Mouse (Mus musculus) forebrain, embryonic 13.5 days (tissue): Measurements from ENCODE around the gene Supt6. TPM values are rescaled to one million over a fixed set of nuclear protein-coding genes. Genes with fewer than 3 reads are reported as not detected.

Experiments used
- ATAC-seq: fragments of 200-750 bp; cut with Nextera tagmentation; 2 replicates; pipeline ENCODE4 v1.8.0; 2017
- H3K27ac ChIP-seq: fragments of 300-500 bp; sonication (generic); 2 replicates; pipeline ENCODE4 v1.5.1; 2015; ENCODE audit warnings: inconsistent platforms, mild to moderate bottlenecking, moderate library complexity
- H3K27me3 ChIP-seq: fragments of 300-500 bp; sonication (generic); 2 replicates; pipeline ENCODE4 v1.6.1; 2015; ENCODE audit warnings: mild to moderate bottlenecking, inconsistent platforms
- H3K36me3 ChIP-seq: fragments of 300-500 bp; sonication (generic); 2 replicates; pipeline ENCODE4 v1.6.1; 2015; ENCODE audit warnings: mild to moderate bottlenecking, inconsistent platforms; ENCODE audit not compliant: poor library complexity, severe bottlenecking
- H3K4me1 ChIP-seq: fragments of 300-500 bp; sonication (generic); 2 replicates; pipeline ENCODE4 v1.6.1; 2015; ENCODE audit warnings: inconsistent platforms
- H3K4me2 ChIP-seq: fragments of 300-500 bp; sonication (generic); 2 replicates; pipeline ENCODE4 v1.6.1; 2015; ENCODE audit warnings: inconsistent platforms, mild to moderate bottlenecking, moderate library complexity
- H3K4me3 ChIP-seq: fragments of 300-500 bp; sonication (generic); 2 replicates; pipeline ENCODE4 v1.5.1; 2015; ENCODE audit warnings: mild to moderate bottlenecking, inconsistent platforms
- H3K9ac ChIP-seq: fragments of 300-500 bp; sonication (generic); 2 replicates; pipeline ENCODE4 v1.6.1; 2015; ENCODE audit warnings: mild to moderate bottlenecking, inconsistent platforms
- H3K9me3 ChIP-seq: fragments of 300-500 bp; sonication (generic); replicated peaks from 2 replicates; pipeline ENCODE4 v1.6.1; 2016; ENCODE audit warnings: inconsistent platforms
- WGBS: fragments of 180-500 bp; shearing (Covaris S2); methylation state at CpG from one replicate; pipeline ENCODE4 v1.1.7; 2015; 5-methylcytosine and 5-hydroxymethylcytosine counted together
- polyA plus RNA-seq: library from polyadenylated mRNA; unstranded; fragments of >200 nt; fragmentation: Nextera tagmentation; extraction: Ambion mirVana; gene quantifications from 2 replicates; pipeline ENCODE4 v1.2.1, GENCODE M21; 2015

The Supt6 gene
- polyA plus RNA-seq, 1 experiment from 2014 or later, result 24.9 TPM

GRCm38 (mm10) chr11:78178859-78179437 lies 66.8 kb downstream of the Supt6 start:
- under 1% methylated on average over 29 of the region's 29 CpGs for WGBS
- Histone ChIP-seq H3K9ac (peak overlapping the region; percentile 74), H3K27me3 (no peaks in the 10 kb centered on the region), H3K4me1 (peaks cover 65% of the 10 kb centered on the region), H3K4me3 (peak overlapping the region; percentile 61), H3K4me2 (peak overlapping the region; percentile 86), H3K9me3 (no peaks in the 10 kb centered on the region), H3K36me3 (peaks cover 32% of the 10 kb centered on the region), H3K27ac (peak overlapping the region; percentile 93)
- ATAC-seq, result peak; percentile 1; the same call in 1 of the 2 replicates

- H3K27ac ChIP-seq, result peak overlapping the region; percentile 93
- no peaks in the 10 kb centered on the region for H3K27me3 ChIP-seq
- WGBS, result under 1% methylated on average over 69 of the region's 84 CpGs
- H3K9ac ChIP-seq, result peak overlapping the region; percentile 74
- H3K4me1 ChIP-seq, result peaks cover 63% of the 10 kb centered on the region
- peak; percentile 89 for ATAC-seq
- H3K4me2 ChIP-seq, result peak overlapping the region; percentile 86
- H3K4me3 ChIP-seq, result peak overlapping the region; percentile 61
- no peaks in the 10 kb centered on the region for H3K9me3 ChIP-seq
- peaks cover 32% of the 10 kb centered on the region for H3K36me3 ChIP-seq
These were observed 67.6 kb downstream of the Supt6 start for GRCm38 (mm10) chr11:78177903-78178858.

GRCm38 (mm10) chr11:78177437-78177836 lies 68.3 kb downstream of the Supt6 start:
- Histone ChIP-seq H3K4me1 (peaks cover 61% of the 10 kb centered on the region), H3K4me2 (peak overlapping the region; percentile 86), H3K9ac (peak overlapping the region; percentile 74), H3K36me3 (peaks cover 32% of the 10 kb centered on the region), H3K4me3 (peak overlapping the region; percentile 61), H3K27ac (peak overlapping the region; percentile 93; the same call in 1 of the 2 replicates), H3K9me3 (no peaks in the 10 kb centered on the region), H3K27me3 (no peaks in the 10 kb centered on the region)
- ATAC-seq, result 0 out of 2 replicates have a peak, but pooled peaks have one; percentile 1
- 2% methylated on average over 10 of the region's 10 CpGs for WGBS

- Histone ChIP-seq H3K9me3 (no peaks in the 10 kb centered on the region), H3K4me3 (peak overlapping the region; percentile 61), H3K4me1 (peaks cover 56% of the 10 kb centered on the region), H3K9ac (peak overlapping the region; percentile 74), H3K4me2 (peak overlapping the region; percentile 86), H3K27ac (no peak overlapping the region), H3K27me3 (no peaks in the 10 kb centered on the region), H3K36me3 (peaks cover 28% of the 10 kb centered on the region)
- ATAC-seq, result no peak
- under 1% methylated on average over 23 of the region's 23 CpGs for WGBS
These were observed 68.9 kb downstream of the Supt6 start for GRCm38 (mm10) chr11:78176905-78177331.

- WGBS, result under 1% methylated on average over 32 of the region's 32 CpGs
- peaks cover 51% of the 10 kb centered on the region for H3K4me1 ChIP-seq
These were observed 69.4 kb downstream of the Supt6 start, which contains the start of the genes Nek8 and Tlcd1 for GRCm38 (mm10) chr11:78176402-78176862. Gene Nek8 (minus strand): TSS chr11:78176675. Gene Tlcd1 (plus strand): TSS chr11:78176711.

GRCm38 (mm10) chr11:78175771-78176401 lies 69.9 kb downstream of the Supt6 start:
- ATAC-seq, result no peak

More at GRCm38 (mm10) chr11:78176402-78176862, 69.4 kb downstream of the Supt6 start, which contains the start of the genes Nek8 and Tlcd1:
- H3K27me3 ChIP-seq, result no peaks in the 10 kb centered on the region
- H3K9ac ChIP-seq, result peak within 1 kb of the TSS; percentile 74
- peak within 1 kb of the TSS; percentile 93 for H3K27ac ChIP-seq
- peaks cover 24% of the 10 kb centered on the region for H3K36me3 ChIP-seq
- peak; percentile 69 for ATAC-seq
- H3K9me3 ChIP-seq, result no peaks in the 10 kb centered on the region
- peak within 1 kb of the TSS; percentile 61 for H3K4me3 ChIP-seq
- peak within 1 kb of the TSS; percentile 86 for H3K4me2 ChIP-seq

GRCm38 (mm10) chr11:78174506-78174905 lies 71.3 kb downstream of the Supt6 start:
- no peaks in the 10 kb centered on the region for H3K9me3 ChIP-seq
- H3K27me3 ChIP-seq, result no peaks in the 10 kb centered on the region
- WGBS, result 90% methylated on average over 3 of the region's 3 CpGs
- ATAC-seq, result no peak
- no peak overlapping the region for H3K27ac ChIP-seq
- no peak overlapping the region for H3K4me3 ChIP-seq
- no peak overlapping the region for H3K4me2 ChIP-seq
- H3K4me1 ChIP-seq, result peaks cover 34% of the 10 kb centered on the region
- peaks cover 4% of the 10 kb centered on the region for H3K36me3 ChIP-seq
- no peak overlapping the region for H3K9ac ChIP-seq

More at GRCm38 (mm10) chr11:78175771-78176401, 69.9 kb downstream of the Supt6 start:
- Histone ChIP-seq H3K9ac (peak overlapping the region; percentile 74; the same call in 1 of the 2 replicates), H3K4me3 (peak overlapping the region; percentile 61), H3K36me3 (peaks cover 18% of the 10 kb centered on the region), H3K9me3 (no peaks in the 10 kb centered on the region), H3K4me2 (peak overlapping the region; percentile 86), H3K4me1 (peaks cover 47% of the 10 kb centered on the region), H3K27ac (peak overlapping the region; percentile 61), H3K27me3 (no peaks in the 10 kb centered on the region)
- 5% methylated on average over 9 of the region's 10 CpGs for WGBS

GRCm38 (mm10) chr11:78172748-78173383 lies 72.9 kb downstream of the Supt6 start:
- no peaks in the 10 kb centered on the region for H3K36me3 ChIP-seq
- H3K4me3 ChIP-seq, result no peak overlapping the region
- peaks cover 18% of the 10 kb centered on the region for H3K4me1 ChIP-seq
- 0 out of 2 replicates have a peak overlapping the region, but pooled peaks have one; percentile 4 for H3K9ac ChIP-seq
- no peaks in the 10 kb centered on the region for H3K9me3 ChIP-seq
- WGBS, result 87% methylated on average over 19 of the region's 19 CpGs
- ATAC-seq, result no peak
- H3K27ac ChIP-seq, result no peak overlapping the region
- H3K27me3 ChIP-seq, result no peaks in the 10 kb centered on the region
- no peak overlapping the region for H3K4me2 ChIP-seq

GRCm38 (mm10) chr11:78172034-78172747 lies 73.6 kb downstream of the Supt6 start:
- ATAC-seq, result no peak
- H3K4me2 ChIP-seq, result no peak overlapping the region
- 0 out of 2 replicates have a peak overlapping the region, but pooled peaks have one; percentile 8 for H3K9ac ChIP-seq
- no peaks in the 10 kb centered on the region for H3K36me3 ChIP-seq
- no peak overlapping the region for H3K4me3 ChIP-seq
- no peaks in the 10 kb centered on the region for H3K9me3 ChIP-seq
- no peaks in the 10 kb centered on the region for H3K27me3 ChIP-seq
- H3K4me1 ChIP-seq, result peaks cover 11% of the 10 kb centered on the region
- no peak overlapping the region for H3K27ac ChIP-seq
- 75% methylated on average over 16 of the region's 16 CpGs for WGBS

GRCm38 (mm10) chr11:78171328-78171727 lies 74.5 kb downstream of the Supt6 start:
- H3K27ac ChIP-seq, result no peak overlapping the region
- H3K27me3 ChIP-seq, result no peaks in the 10 kb centered on the region
- H3K36me3 ChIP-seq, result no peaks in the 10 kb centered on the region
- 65% methylated on average over 4 of the region's 4 CpGs for WGBS
- H3K9ac ChIP-seq, result no peak overlapping the region
- H3K4me2 ChIP-seq, result no peak overlapping the region
- H3K4me3 ChIP-seq, result no peak overlapping the region
- H3K9me3 ChIP-seq, result no peaks in the 10 kb centered on the region
- peaks cover 9% of the 10 kb centered on the region for H3K4me1 ChIP-seq
- ATAC-seq, result no peak
